Mouse (Mus musculus) ES-Bruce4 (cell line): ENCODE data around the gene Nme7. TPM values are rescaled to one million over a fixed set of nuclear protein-coding genes. Genes with fewer than 3 reads are reported as not detected.

ENCODE experiments used
- H3K27ac ChIP-seq: 2 replicates; pipeline ENCODE4 v1.5.1; 2012; ENCODE audit warnings: low read length, inconsistent platforms; ENCODE audit not compliant: insufficient read depth
- H3K27me3 ChIP-seq: 2 replicates; pipeline ENCODE4 v1.6.1; 2012; ENCODE audit warnings: mild to moderate bottlenecking, low read length, inconsistent platforms; ENCODE audit not compliant: control insufficient read depth, poor library complexity, insufficient read depth, severe bottlenecking
- H3K36me3 ChIP-seq: 2 replicates; pipeline ENCODE4 v1.6.1; 2012; ENCODE audit warnings: inconsistent platforms, mild to moderate bottlenecking, low read length, moderate library complexity; ENCODE audit not compliant: control insufficient read depth, poor library complexity, insufficient read depth, severe bottlenecking
- H3K4me1 ChIP-seq: one replicate; pipeline ENCODE4 v1.8.1; 2011; ENCODE audit warnings: low read length; ENCODE audit not compliant: control insufficient read depth, insufficient read depth
- H3K4me3 ChIP-seq: 2 replicates; pipeline ENCODE4 v1.5.1; 2011; ENCODE audit warnings: low read depth, mild to moderate bottlenecking, low read length
- H3K9ac ChIP-seq: 2 replicates; pipeline ENCODE4 v1.6.1; 2012; ENCODE audit warnings: low read depth, mild to moderate bottlenecking, inconsistent platforms; ENCODE audit not compliant: poor library complexity, severe bottlenecking
- H3K9me3 ChIP-seq: replicated peaks from 2 replicates; pipeline ENCODE4 v1.6.1; 2012; ENCODE audit warnings: mild to moderate bottlenecking, low read length, inconsistent platforms; ENCODE audit not compliant: control insufficient read depth, poor library complexity, insufficient read depth, severe bottlenecking
- CTCF ChIP-seq: IDR thresholded peaks from one replicate; pipeline ENCODE4 v1.8.1; 2011; ENCODE audit warnings: low read depth, low read length
- EP300 ChIP-seq: IDR thresholded peaks from 2 replicates; pipeline ENCODE4 v1.6.1; 2011; ENCODE audit warnings: low read depth, low read length; ENCODE audit not compliant: insufficient read depth
- POLR2A ChIP-seq: IDR thresholded peaks from one replicate; pipeline ENCODE4 v1.8.1; 2011; ENCODE audit warnings: low read length; ENCODE audit not compliant: insufficient read depth
- polyA plus RNA-seq: library from polyadenylated mRNA; stranded (reverse); fragments of >200 nt; gene quantifications from 2 replicates; pipeline ENCODE4 v1.2.4, GENCODE M21; 2011; ENCODE audit warnings: low read depth; ENCODE audit not compliant: missing spikeins, insufficient read depth, insufficient read length

Nme7 gene
- polyA plus RNA-seq, 1 experiment: 48.8 TPM

DNA sequence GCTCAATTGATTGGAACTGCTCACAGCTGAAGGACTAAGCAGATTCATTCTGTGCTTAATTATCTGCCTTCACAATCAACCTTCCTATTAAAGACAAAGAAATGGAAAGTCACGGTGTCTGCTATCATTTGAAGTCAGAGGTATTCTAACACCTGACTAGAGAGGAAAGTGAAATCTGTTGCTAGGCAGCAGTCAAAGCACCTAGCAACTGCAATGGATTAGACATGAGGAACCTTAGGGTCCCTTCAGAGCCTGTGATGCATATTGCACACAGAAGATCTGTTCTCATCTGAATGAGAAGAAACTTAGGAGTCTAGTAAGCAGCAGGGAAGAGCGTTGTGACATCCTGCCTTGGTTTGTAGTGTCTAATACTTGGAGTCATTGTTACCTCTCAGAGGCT, 58.1 kb downstream of the Nme7 start:
- no peaks in the 10 kb centered on the region for H3K4me1 ChIP-seq
- H3K9me3 ChIP-seq: no peaks in the 10 kb centered on the region
- no peak overlapping the region for H3K27ac ChIP-seq
- H3K36me3 ChIP-seq: no peaks in the 10 kb centered on the region
- TF ChIP-seq POLR2A (no peak), EP300 (no peak), CTCF (no peak)
- no peak overlapping the region for H3K9ac ChIP-seq
- no peaks in the 10 kb centered on the region for H3K27me3 ChIP-seq
- no peak overlapping the region for H3K4me3 ChIP-seq

GRCm38 (mm10) chr1:164366156-164367128, 62.5 kb downstream of the Nme7 start:
- TF ChIP-seq POLR2A (no peak), CTCF (peak; percentile 89)
- Histone ChIP-seq H3K9me3 (no peaks in the 10 kb centered on the region), H3K4me1 (no peaks in the 10 kb centered on the region), H3K36me3 (no peaks in the 10 kb centered on the region), H3K4me3 (no peak overlapping the region), H3K27me3 (no peaks in the 10 kb centered on the region), H3K27ac (no peak overlapping the region), H3K9ac (no peak overlapping the region)

- Histone ChIP-seq H3K4me3 (no peak overlapping the region), H3K27ac (no peak overlapping the region), H3K36me3 (no peaks in the 10 kb centered on the region), H3K27me3 (no peaks in the 10 kb centered on the region), H3K9ac (no peak overlapping the region), H3K4me1 (no peaks in the 10 kb centered on the region), H3K9me3 (no peaks in the 10 kb centered on the region)
- TF ChIP-seq EP300 (no peak), POLR2A (no peak), CTCF (no peak)
These were observed 64.2 kb downstream of the Nme7 start for GRCm38 (mm10) chr1:164368152-164368551.

- Histone ChIP-seq H3K4me1 (no peaks in the 10 kb centered on the region), H3K4me3 (no peak overlapping the region), H3K27ac (no peak overlapping the region), H3K9me3 (0 out of 2 replicates have a peak, but pooled peaks cover 2% of the 10 kb centered on the region), H3K36me3 (0 out of 2 replicates have a peak, but pooled peaks cover 2% of the 10 kb centered on the region), H3K27me3 (no peaks in the 10 kb centered on the region), H3K9ac (no peak overlapping the region)
- TF ChIP-seq EP300 (no peak), POLR2A (no peak), CTCF (no peak)
These were observed 65.9 kb downstream of the Nme7 start for GRCm38 (mm10) chr1:164369781-164370180.

- H3K36me3 ChIP-seq: 0 out of 2 replicates have a peak, but pooled peaks cover 4% of the 10 kb centered on the region
- peak overlapping the region; percentile 70 for H3K9ac ChIP-seq
- peak overlapping the region; percentile 21; the same call in 1 of the 2 replicates for H3K4me3 ChIP-seq
- TF ChIP-seq CTCF (no peak), POLR2A (no peak), EP300 (no peak)
- H3K27ac ChIP-seq: peak overlapping the region; percentile 82
- H3K4me1 ChIP-seq: no peaks in the 10 kb centered on the region
- H3K9me3 ChIP-seq: 0 out of 2 replicates have a peak, but pooled peaks cover 5% of the 10 kb centered on the region
- H3K27me3 ChIP-seq: no peaks in the 10 kb centered on the region
These were observed 69.1 kb downstream of the Nme7 start for GRCm38 (mm10) chr1:164373029-164373428.

DNA sequence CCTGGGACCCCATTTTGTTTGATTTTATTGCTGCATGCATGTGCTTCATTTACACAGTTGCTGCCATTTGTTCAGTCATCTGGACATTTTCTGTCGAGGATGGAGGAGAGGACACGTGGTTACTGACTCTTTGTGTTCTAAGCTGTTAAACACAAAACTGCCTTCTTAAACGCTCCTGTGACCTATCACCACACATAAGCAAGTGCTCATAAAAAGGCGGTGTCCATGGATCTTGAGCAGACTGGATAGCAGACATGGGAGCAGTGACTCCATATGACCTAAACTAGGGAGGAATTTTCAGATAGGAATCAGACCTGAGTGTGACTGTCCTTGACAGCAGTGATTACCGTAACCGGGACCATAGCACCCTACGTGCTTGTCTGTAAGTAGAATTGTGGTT, 70.1 kb downstream of the Nme7 start:
- Histone ChIP-seq H3K27me3 (no peaks in the 10 kb centered on the region), H3K9me3 (0 out of 2 replicates have a peak, but pooled peaks cover 5% of the 10 kb centered on the region), H3K36me3 (0 out of 2 replicates have a peak, but pooled peaks cover 4% of the 10 kb centered on the region), H3K4me3 (no peak overlapping the region), H3K4me1 (no peaks in the 10 kb centered on the region), H3K27ac (peak overlapping the region; percentile 81), H3K9ac (0 out of 2 replicates have a peak overlapping the region, but pooled peaks have one; percentile 70)
- TF ChIP-seq EP300 (no peak), POLR2A (no peak), CTCF (no peak)
